8 mouse cellular contexts compared by ENCODE assay signal in genomic region chr17:35235614-35236389, GRCm38 (mm10). TPM values are rescaled to one million over a fixed set of nuclear protein-coding genes. Genes with fewer than 3 reads are reported as not detected.
DNase-seq lines count a peak whose midpoint lies in the region; ATAC-seq lines count a peak whose summit lies in the region.

TSS of gene Nfkbil1 (minus strand) at chr17:35235792.

- peak within 1 kb of the TSS; percentile 86 to 94 for H3K27ac ChIP-seq in heart, embryonic 14.5 days (replicated peaks in 1 of 2; ENCODE audit: control insufficient read depth in 1 of 2, insufficient read depth in 1 of 2, low read depth in 2 of 2, low read length in 2 of 2)
- peak within 1 kb of the TSS; percentile 94 for H3K27ac ChIP-seq in liver, embryonic 13.5 days
- H3K27ac ChIP-seq in stomach, embryonic 16.5 days (ENCODE audit: low read length) = peak within 1 kb of the TSS; percentile 98

- H3K4me3 ChIP-seq in heart, embryonic 14.5 days (ENCODE audit: control insufficient read depth in 1 of 2, insufficient read depth in 1 of 2, low read depth in 1 of 2, low read length in 2 of 2) = peak within 1 kb of the TSS; percentile 67 to 79
- peak within 1 kb of the TSS; percentile 78 for H3K4me3 ChIP-seq in liver, embryonic 13.5 days (replicated peaks)
- H3K4me3 ChIP-seq in stomach, embryonic 16.5 days (replicated peaks; ENCODE audit: low read length) = peak within 1 kb of the TSS; percentile 65

- no peaks in the 10 kb centered on the region for H3K27me3 ChIP-seq in heart, embryonic 14.5 days (ENCODE audit: control insufficient read depth, insufficient read depth, low read length)
- no peaks in the 10 kb centered on the region for H3K27me3 ChIP-seq in liver, embryonic 13.5 days
- no peaks in the 10 kb centered on the region for H3K27me3 ChIP-seq in stomach, embryonic 16.5 days (ENCODE audit: control insufficient read depth, insufficient read depth, low read length)

- under 1% methylated on average over 35 of the region's 35 CpGs for WGBS in heart, embryonic 14.5 days
- WGBS in liver, embryonic 13.5 days (ENCODE audit: insufficient replicate concordance) = under 1% methylated on average over 35 of the region's 35 CpGs
- WGBS in stomach, embryonic 16.5 days = 0% methylated on average over 35 of the region's 35 CpGs

- peak within 1 kb of the TSS; percentile 91 for H3K9ac ChIP-seq in heart, embryonic 14.5 days (ENCODE audit: low read length)
- peak within 1 kb of the TSS; percentile 91 for H3K9ac ChIP-seq in liver, embryonic 13.5 days
- H3K9ac ChIP-seq in stomach, embryonic 16.5 days (ENCODE audit: low read length) = peak within 1 kb of the TSS; percentile 91

- peaks cover 10 to 34% of the 10 kb centered on the region in 2 experiments for H3K4me1 ChIP-seq in heart, embryonic 14.5 days (ENCODE audit: control insufficient read depth in 2 of 2, insufficient read depth in 2 of 2, low read length in 2 of 2)
- peaks cover 63% of the 10 kb centered on the region for H3K4me1 ChIP-seq in liver, embryonic 13.5 days (replicated peaks)
- H3K4me1 ChIP-seq in stomach, embryonic 16.5 days (ENCODE audit: control insufficient read depth, insufficient read depth, low read length) = peaks cover 37% of the 10 kb centered on the region

- peaks cover 39% of the 10 kb centered on the region for H3K36me3 ChIP-seq in heart, embryonic 14.5 days (ENCODE audit: control insufficient read depth, insufficient read depth, low read length)
- H3K36me3 ChIP-seq in liver, embryonic 13.5 days = peaks cover 12% of the 10 kb centered on the region
- H3K36me3 ChIP-seq in stomach, embryonic 16.5 days (ENCODE audit: control insufficient read depth, insufficient read depth, low read length) = no peaks in the 10 kb centered on the region

- peak; percentile 60 for ATAC-seq in CD4-positive, CD25-positive, alpha-beta regulatory T cell, adult 4 months
- ATAC-seq in heart, embryonic 14.5 days (ENCODE audit: insufficient number of reproducible peaks, insufficient read depth, low FRiP score, low read depth) = peak; percentile 71
- ATAC-seq in liver, embryonic 13.5 days (ENCODE audit: low read depth) = peak; percentile 79
- ATAC-seq in stomach, embryonic 16.5 days (ENCODE audit: insufficient read depth, low FRiP score) = peak; percentile 89

- DNase-seq in c-Kit-negative CD71-positive TER-119-positive erythroid progenitor cells, embryonic 14.5 days (ENCODE audit: low read depth, low spot score) = peak; percentile 72
- peak; percentile 85 for DNase-seq in fibroblast of lung, adult 2 months (ENCODE audit: low read depth)
- DNase-seq in kidney, postnatal 14 days = peak; percentile 95
- DNase-seq in liver, embryonic 13.5 days = peak; percentile 79
- DNase-seq in neural tube, embryonic 10.5 days (ENCODE audit: extremely low spot score, low spot score) = peak; percentile 84

- no peaks in the 10 kb centered on the region for H3K9me3 ChIP-seq in heart, embryonic 14.5 days (ENCODE audit: control insufficient read depth, low read length)
- no peaks in the 10 kb centered on the region for H3K9me3 ChIP-seq in liver, embryonic 13.5 days (replicated peaks)
- no peaks in the 10 kb centered on the region for H3K9me3 ChIP-seq in stomach, embryonic 16.5 days (replicated peaks; ENCODE audit: control insufficient read depth, low read length)

- peak within 1 kb of the TSS; percentile 82 for H3K4me2 ChIP-seq in heart, embryonic 14.5 days (ENCODE audit: low read length)
- H3K4me2 ChIP-seq in liver, embryonic 13.5 days = peak within 1 kb of the TSS; percentile 96
- peak within 1 kb of the TSS; percentile 65 for H3K4me2 ChIP-seq in stomach, embryonic 16.5 days (ENCODE audit: low read depth, low read length)

RNA-seq across cellular contexts. Expression of gene Nfkbil1, which starts in this region (rescaled TPM):
- polyA plus RNA-seq in CD4-positive, CD25-positive, alpha-beta regulatory T cell, adult 4 months (2017; shearing (Covaris generic)) = 1 to 10 TPM; 2.0 to 2.2 TPM
- 3.1 and 4.2 TPM in 2 replicates for polyA plus RNA-seq in heart, embryonic 14.5 days (2014; fragmentation: Nextera tagmentation; extraction: Ambion mirVana)
- polyA plus RNA-seq in liver, embryonic 13.5 days (2015; fragmentation: Nextera tagmentation; extraction: Ambion mirVana) = 3.9 and 4.4 TPM in 2 replicates
- polyA plus RNA-seq in stomach, embryonic 16.5 days (2015; fragmentation: Nextera tagmentation; extraction: Ambion mirVana) = 6.4 and 8.8 TPM in 2 replicates

Comparison
In these comparisons a context has a peak if more than half of its experiments do, and no peak if none do; other contexts are left out.
1. Peak in every context shown above with its lines: DNase-seq, ATAC-seq, H3K4me3 ChIP-seq and H3K27ac ChIP-seq.